Mouse (Mus musculus) macrophage (primary cell): ENCODE data around the gene Scyl1. TPM values are rescaled to one million over a fixed set of nuclear protein-coding genes. Genes with fewer than 3 reads are reported as not detected.
A peak's percentile ranks its signal among the peaks of the same experiment; 100 is the strongest.

Source experiments
- H3K27ac ChIP-seq: fragments of 350-480 bp; formaldehyde crosslinking; 2 replicates; pipeline ENCODE4 v1.9.0; 2021
- H3K36me3 ChIP-seq: fragments of 350-480 bp; formaldehyde crosslinking; 2 replicates; pipeline ENCODE4 v1.9.0; 2021; ENCODE audit errors: inconsistent target
- H3K4me3 ChIP-seq: fragments of 350-480 bp; formaldehyde crosslinking; 2 replicates; pipeline ENCODE4 v1.9.0; 2021; ENCODE audit errors: inconsistent target
- H3K79me2 ChIP-seq: fragments of 350-480 bp; formaldehyde crosslinking; 2 replicates; pipeline ENCODE4 v1.9.0; 2021; ENCODE audit errors: inconsistent target
- WGBS: methylation state at CpG from one replicate; pipeline ENCODE4 v1.1.7; 2026; ENCODE audit warnings: inconsistent platforms; ENCODE audit not compliant: missing documents; 5-methylcytosine and 5-hydroxymethylcytosine counted together
- polyA plus RNA-seq: library from polyadenylated mRNA; stranded (reverse); fragments of 250-400 nt; gene quantifications from 3 replicates; pipeline ENCODE4 v1.2.4, GENCODE M21; 2018; ENCODE audit warnings: inconsistent platforms

Gene Scyl1
- polyA plus RNA-seq, 1 experiment from 2014 or later: 54.8 TPM

GRCm38 (mm10) chr19:5713255-5713654, 58.0 kb downstream of the Scyl1 start:
- Histone ChIP-seq H3K4me3 (no peak overlapping the region), H3K27ac (peak overlapping the region; percentile 75), H3K36me3 (peaks cover 52% of the 10 kb centered on the region), H3K79me2 (peaks cover 71% of the 10 kb centered on the region)
- WGBS: 84% methylated on average over 5 of the region's 5 CpGs

DNA sequence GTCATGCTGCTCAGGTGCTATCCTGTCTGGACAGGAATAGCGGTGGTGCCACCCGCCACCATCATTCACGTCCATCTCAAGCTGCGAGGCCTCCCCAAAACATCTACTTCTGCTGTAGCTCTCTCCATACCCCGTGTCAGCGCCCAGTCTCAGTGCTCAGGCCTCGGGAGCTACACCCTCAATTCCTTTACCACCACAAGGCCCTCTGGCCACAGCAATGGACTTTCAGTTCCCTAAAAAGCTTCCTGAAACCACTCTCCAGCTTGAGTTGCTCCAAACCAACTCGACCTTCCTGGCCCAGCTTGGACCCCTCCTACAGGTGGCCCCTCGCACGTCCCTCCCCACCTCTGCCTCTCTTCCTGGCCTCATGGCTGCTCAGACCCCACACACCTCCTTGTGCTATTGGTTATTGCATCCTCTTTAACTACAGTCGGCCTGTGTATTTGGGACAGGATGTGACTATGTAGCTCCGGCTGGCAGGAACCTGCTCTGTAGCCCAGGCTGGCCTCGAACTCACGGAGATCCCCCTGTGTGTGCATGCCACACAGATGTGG, 59.2 kb downstream of the Scyl1 start:
- Histone ChIP-seq H3K79me2 (peaks cover 58% of the 10 kb centered on the region), H3K36me3 (peaks cover 52% of the 10 kb centered on the region), H3K27ac (peak overlapping the region; percentile 75), H3K4me3 (no peak overlapping the region)
- 8% methylated on average over 14 of the region's 14 CpGs for WGBS

DNA sequence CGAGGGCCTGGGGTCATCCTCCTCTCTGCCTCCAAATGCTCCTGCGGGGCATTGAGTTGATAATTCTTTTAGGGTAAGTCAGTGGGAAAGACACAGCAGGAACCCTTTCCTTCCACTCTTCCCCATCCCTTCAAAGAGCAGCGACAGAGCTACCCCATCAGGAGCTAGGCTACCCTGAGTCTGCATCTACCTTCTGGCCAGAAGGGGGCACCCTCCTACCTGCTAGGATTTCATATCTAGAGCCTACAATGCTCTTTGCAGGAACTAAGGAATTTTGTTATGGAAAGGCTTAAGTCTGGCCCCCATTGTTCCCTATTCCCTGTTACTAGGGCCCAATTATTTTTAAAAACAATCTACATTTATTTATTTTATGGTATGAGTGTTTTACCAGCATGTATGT, 60.0 kb downstream of the Scyl1 start:
- 53% methylated on average over 3 of the region's 3 CpGs for WGBS
- peaks cover 51% of the 10 kb centered on the region for H3K79me2 ChIP-seq
- H3K36me3 ChIP-seq: peaks cover 52% of the 10 kb centered on the region
- peak overlapping the region; percentile 75 for H3K27ac ChIP-seq
- H3K4me3 ChIP-seq: no peak overlapping the region

DNA sequence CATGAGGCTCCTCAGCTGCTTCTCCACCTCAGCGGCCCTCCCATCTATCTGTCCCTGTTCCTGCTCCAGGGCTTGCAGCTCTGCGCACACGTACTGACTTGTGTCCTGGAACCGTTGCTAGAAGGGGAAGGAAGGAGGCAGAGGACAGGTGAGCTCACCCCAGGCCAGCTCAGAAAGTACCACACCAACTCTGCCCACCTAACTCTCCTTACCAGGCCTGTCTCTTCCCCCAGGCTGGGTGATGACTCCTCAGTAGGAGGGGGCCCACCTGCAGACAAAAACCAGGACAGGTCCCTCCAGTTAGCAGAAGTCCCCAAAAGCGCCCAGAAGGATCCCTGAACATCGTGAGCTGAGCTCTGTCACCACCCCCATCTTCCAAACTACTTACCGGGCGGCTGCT, 60.6 kb downstream of the Scyl1 start:
- H3K27ac ChIP-seq: no peak overlapping the region
- no peak overlapping the region for H3K4me3 ChIP-seq
- peaks cover 50% of the 10 kb centered on the region for H3K36me3 ChIP-seq
- WGBS: 96% methylated on average over 7 of the region's 8 CpGs
- H3K79me2 ChIP-seq: peaks cover 44% of the 10 kb centered on the region

DNA sequence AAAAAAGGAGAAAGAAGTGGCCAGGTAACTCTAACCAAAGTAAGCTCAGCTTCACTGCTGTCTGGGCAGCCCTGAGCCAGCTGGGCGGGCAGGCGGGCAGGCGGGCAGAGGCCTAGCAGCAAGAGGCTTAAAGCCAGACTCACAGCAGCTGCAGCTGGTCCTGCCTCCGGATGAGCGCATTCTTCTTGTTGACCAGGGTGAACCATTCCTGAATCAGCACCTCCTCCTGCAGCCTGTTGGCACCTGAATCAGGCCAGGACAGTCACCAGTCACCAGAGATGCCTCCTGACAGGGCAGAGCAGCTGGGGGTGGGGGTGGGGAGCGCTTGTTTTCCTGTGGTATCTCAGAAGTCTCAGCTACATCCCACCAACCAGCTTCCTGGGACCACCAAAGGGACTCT, 61.2 kb downstream of the Scyl1 start:
- no peak overlapping the region for H3K27ac ChIP-seq
- peaks cover 46% of the 10 kb centered on the region for H3K36me3 ChIP-seq
- H3K4me3 ChIP-seq: no peak overlapping the region
- H3K79me2 ChIP-seq: peaks cover 39% of the 10 kb centered on the region
- WGBS: 93% methylated on average over 5 of the region's 6 CpGs

Other genes starting within 250 kb of the Scyl1 start
- 0.11 TPM in 1 of 3 replicates, not detected in the others for gene Ovol1, start 210.8 kb downstream of the Scyl1 start, polyA plus RNA-seq
- gene Ap5b1, start 203.4 kb downstream of the Scyl1 start, polyA plus RNA-seq: 10.0 to 20.3 TPM (median 16.8 TPM) in 3 replicates
- 11.6 to 23.4 TPM (median 21.6 TPM) in 3 replicates for gene Rnaseh2c, start 169.5 kb downstream of the Scyl1 start, polyA plus RNA-seq
- gene Kat5, start 161.2 kb downstream of the Scyl1 start, polyA plus RNA-seq: 35.4 to 54.4 TPM (median 47.1 TPM) in 3 replicates
- gene Rela, start 133.9 kb downstream of the Scyl1 start, polyA plus RNA-seq: 48.3 to 268 TPM (median 62.4 TPM) in 3 replicates
- 29.5 to 49.9 TPM (median 44.1 TPM) in 3 replicates for gene Sipa1, start 107.7 kb downstream of the Scyl1 start, polyA plus RNA-seq
- 29.4 to 53.8 TPM (median 31.8 TPM) in 3 replicates for gene Map3k11, start 82.7 kb downstream of the Scyl1 start, polyA plus RNA-seq
- 16.4 to 37.7 TPM (median 26.8 TPM) in 3 replicates for gene Pcnx3, start 82.5 kb downstream of the Scyl1 start, polyA plus RNA-seq
- gene Kcnk7, start 67.1 kb downstream of the Scyl1 start, polyA plus RNA-seq: not detected in 3 replicates
- gene Ehbp1l1, start 45.1 kb downstream of the Scyl1 start, polyA plus RNA-seq: 80.1 to 102 TPM (median 94.5 TPM) in 3 replicates
- 73.7 to 132 TPM (median 76.9 TPM) in 3 replicates for gene Fam89b, start 41.8 kb downstream of the Scyl1 start, polyA plus RNA-seq
- 14.8 to 16.9 TPM (median 15.5 TPM) in 3 replicates for gene Ltbp3, start 30.5 kb downstream of the Scyl1 start, polyA plus RNA-seq
- gene Frmd8, start 103.9 kb upstream of the Scyl1 start, polyA plus RNA-seq: 8.1 to 26.2 TPM (median 19.8 TPM) in 3 replicates
- gene Slc25a45, start 106.4 kb upstream of the Scyl1 start, polyA plus RNA-seq: 44.6 to 74.8 TPM (median 53.2 TPM) in 3 replicates
- 0.16 to 0.59 TPM (median 0.16 TPM) in 3 replicates for gene Tigd3, start 122.7 kb upstream of the Scyl1 start, polyA plus RNA-seq
- 53.9 to 215 TPM (median 57.4 TPM) in 3 replicates for gene Dpf2, start 141.6 kb upstream of the Scyl1 start, polyA plus RNA-seq
- 1.2 to 3.4 TPM (median 1.7 TPM) in 3 replicates for gene Cdc42ep2, start 153.4 kb upstream of the Scyl1 start, polyA plus RNA-seq
- 14.2 to 24.9 TPM (median 20.1 TPM) in 3 replicates for gene Pola2, start 192.8 kb upstream of the Scyl1 start, polyA plus RNA-seq
- gene Slc22a20, start 214.7 kb upstream of the Scyl1 start, polyA plus RNA-seq: not detected in 3 replicates
- gene Capn1, start 244.5 kb upstream of the Scyl1 start, polyA plus RNA-seq: 49.5 to 59.9 TPM (median 56.3 TPM) in 3 replicates